8 mouse cellular contexts compared by ENCODE assay signal in the genomic region with DNA sequence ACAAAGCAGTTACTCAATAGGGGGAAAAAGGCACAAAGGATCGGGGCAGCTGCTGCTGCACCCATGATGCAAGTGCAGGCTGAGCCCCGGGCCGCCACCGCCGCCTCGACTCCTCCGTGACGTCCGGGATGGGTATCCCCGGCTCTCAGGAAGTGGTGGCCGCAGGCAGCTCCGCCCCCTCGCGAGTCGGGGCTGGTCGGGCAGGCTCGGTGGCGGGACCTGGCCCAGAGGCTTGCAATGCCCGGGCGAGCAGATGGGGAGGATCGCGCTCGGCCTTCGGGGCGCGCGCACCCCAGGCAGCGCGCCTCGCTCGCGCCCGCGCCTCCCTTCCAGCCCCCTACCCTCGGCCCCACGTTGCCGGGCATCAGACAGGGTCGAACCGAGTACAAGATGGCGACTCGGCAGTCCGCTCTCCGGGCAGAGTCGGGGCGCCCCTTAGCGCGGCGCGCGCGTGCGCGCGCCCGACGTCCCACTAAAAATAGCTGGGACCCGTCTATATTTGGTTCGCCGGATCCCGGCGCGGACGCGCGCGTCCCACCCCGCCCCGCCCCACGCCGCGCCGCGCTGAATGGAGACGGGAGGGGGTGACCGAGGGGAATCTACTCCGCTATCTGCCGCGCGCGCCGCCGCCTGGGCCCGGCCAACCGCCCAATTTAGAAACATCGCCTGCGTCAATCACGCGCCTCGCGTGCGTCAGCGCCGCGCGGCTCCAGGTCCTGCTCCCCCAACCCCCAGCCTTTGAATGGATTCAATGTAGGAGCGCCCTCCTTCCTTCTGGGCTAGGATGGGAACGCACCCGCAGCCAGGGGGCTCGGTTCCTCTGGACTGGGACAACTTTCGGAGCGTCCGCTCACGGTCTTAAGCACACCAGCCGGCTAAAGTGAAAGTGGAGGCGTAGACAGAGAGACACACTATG. TPM values are rescaled to one million over a fixed set of nuclear protein-coding genes. Genes with fewer than 3 reads are reported as not detected.
DNase-seq lines count a peak whose midpoint lies in the region; ATAC-seq and TF ChIP-seq lines count a peak whose summit lies in the region.

No protein-coding gene starts in this region.

- peak; percentile 86 for DNase-seq in WW6 (ENCODE audit: low read depth, low spot score)
- DNase-seq in cerebellum, postnatal 4 days (ENCODE audit: low spot score in 2 of 2), result peak; percentile 87 to 94
- DNase-seq in gastrocnemius, adult 2 months, result peak; percentile 98
- peak; percentile 98 for DNase-seq in hindbrain, postnatal 0 days (ENCODE audit: low spot score)
- DNase-seq in left cerebral cortex, adult 8-10 months (ENCODE audit: low spot score in 2 of 2), result peak; percentile 88 to 96
- DNase-seq in right cerebral cortex, postnatal 10 days (ENCODE audit: low spot score in 2 of 2), result peak; percentile 97 to 98
- DNase-seq in urinary bladder, postnatal 25 days (ENCODE audit: low spot score), result peak; percentile 88

- H3K9ac ChIP-seq in hindbrain, postnatal 0 days (replicated peaks; ENCODE audit: low read length), result peak overlapping the region; percentile 83

- H3K9me3 ChIP-seq in hindbrain, postnatal 0 days (ENCODE audit: low read length), result no peaks in the 10 kb centered on the region
- H3K9me3 ChIP-seq in megakaryocyte, embryonic 14.5 days, result no peaks in the 10 kb centered on the region

- intact Hi-C loops in gastrocnemius, adult 2 months (cut with DNase I), result loop anchor here (1.0 to 10.0 kb wide), 4 partner anchors 371 to 608 kb away; a partner anchor contains a TSS

- H3K27ac ChIP-seq in gastrocnemius, adult 2 months, result peak overlapping the region; percentile 100
- H3K27ac ChIP-seq in hindbrain, postnatal 0 days, result peak overlapping the region; percentile 96

- H3K4me3 ChIP-seq in gastrocnemius, adult 2 months, result peak overlapping the region; percentile 94
- H3K4me3 ChIP-seq in hindbrain, postnatal 0 days (ENCODE audit: low read length), result peak overlapping the region; percentile 74
- peak overlapping the region; percentile 94 for H3K4me3 ChIP-seq in megakaryocyte, embryonic 14.5 days (replicated peaks)

- H3K4me2 ChIP-seq in hindbrain, postnatal 0 days (ENCODE audit: low read depth, low read length), result peak overlapping the region; percentile 100

- ATAC-seq in hindbrain, postnatal 0 days, result peak; percentile 94

- under 1% methylated on average over 90 of the region's 105 CpGs for WGBS in hindbrain, postnatal 0 days

- TF ChIP-seq CTCF in gastrocnemius, adult 2 months (IDR thresholded peaks at IDR 0.05), result peak; percentile 68
- TF ChIP-seq CTCF in hindbrain, postnatal 0 days (IDR thresholded peaks at IDR 0.05; ENCODE audit: low read depth), result peak; percentile 81

- 0 out of 2 replicates have a peak, but pooled peaks cover 4% of the 10 kb centered on the region for H3K27me3 ChIP-seq in hindbrain, postnatal 0 days (ENCODE audit: insufficient read depth, low read length)
- peaks cover 39% of the 10 kb centered on the region for H3K27me3 ChIP-seq in megakaryocyte, embryonic 14.5 days (replicated peaks)

- no peaks in the 10 kb centered on the region for H3K36me3 ChIP-seq in hindbrain, postnatal 0 days (ENCODE audit: insufficient read depth, low read length)
- H3K36me3 ChIP-seq in megakaryocyte, embryonic 14.5 days (replicated peaks; ENCODE audit: low read length), result no peaks in the 10 kb centered on the region

- H3K4me1 ChIP-seq in hindbrain, postnatal 0 days (ENCODE audit: insufficient read depth, low read length), result peaks cover 11% of the 10 kb centered on the region
- peaks cover 51% of the 10 kb centered on the region for H3K4me1 ChIP-seq in megakaryocyte, embryonic 14.5 days

RNA-seq across cellular contexts. Expression of a gene that starts 1.9 kb away (rescaled TPM):
- total RNA-seq in gastrocnemius, adult 2 months (2021), result 10 to 100 TPM; 14.2 to 15.0 TPM
- 2.1 and 2.9 TPM in 2 replicates for total RNA-seq in hindbrain, postnatal 0 days (2014; rRNA removed)
- polyA plus RNA-seq in hindbrain, postnatal 0 days (2015; fragmentation: Nextera tagmentation; extraction: Ambion mirVana), result 1.2 and 1.8 TPM in 2 replicates
- total RNA-seq in left cerebral cortex, adult 8-10 months (2022), result 10 to 100 TPM; 12.4 to 17.3 (median 16.5) TPM
- polyA plus RNA-seq in megakaryocyte, embryonic 14.5 days (2012; ENCODE audit: insufficient read depth, low replicate concordance), result 0.42 and 0.75 TPM in 2 replicates

Comparison
In these comparisons a context has a peak if more than half of its experiments do, and no peak if none do; other contexts are left out.
1. Peak in every context shown above with its lines: DNase-seq, ATAC-seq, H3K4me3 ChIP-seq and H3K27ac ChIP-seq.